Mouse (Mus musculus): ENCODE results near the gene Ttll1.
"Not testable (repeated sequence)": the region's sequence is repeated elsewhere in the genome, so short reads cannot be mapped to it uniquely, and the experiment has no call there.

The Ttll1 gene

DNA sequence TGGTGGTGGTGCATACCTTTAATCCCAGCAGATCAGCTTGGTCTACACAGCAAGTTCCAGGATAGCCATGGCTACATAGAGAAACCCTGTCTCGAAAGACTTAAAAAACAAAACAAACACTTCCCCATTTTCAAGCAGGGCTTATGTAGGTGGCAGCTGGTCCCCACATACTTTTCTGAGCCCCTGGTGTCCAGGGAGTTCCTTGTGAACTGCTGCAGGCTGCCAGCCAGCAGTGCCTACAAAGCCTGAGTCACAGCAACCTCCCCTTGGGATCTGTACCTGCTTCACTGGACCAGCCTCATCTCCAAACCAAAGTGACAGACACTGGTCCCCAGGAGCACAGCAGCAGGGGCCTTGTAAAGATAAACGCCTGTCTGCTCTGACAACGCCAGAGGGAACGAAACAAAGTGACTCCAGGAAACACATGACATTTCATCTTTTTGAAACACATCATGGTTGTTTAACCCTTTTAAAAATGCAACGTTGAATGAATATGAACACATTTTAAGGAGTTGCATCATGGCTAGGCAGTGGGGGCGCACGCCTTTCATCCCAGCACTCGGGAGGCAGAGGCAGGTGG is 28.0 kb downstream of the Ttll1 start:
- no peak for DNase-seq

GRCm38 (mm10) chr15:83481236-83481780 is 29.4 kb downstream of the Ttll1 start:
- DNase-seq: no peak

GRCm38 (mm10) chr15:83479818-83480217 is 30.9 kb downstream of the Ttll1 start:
- DNase-seq: no peak

DNA sequence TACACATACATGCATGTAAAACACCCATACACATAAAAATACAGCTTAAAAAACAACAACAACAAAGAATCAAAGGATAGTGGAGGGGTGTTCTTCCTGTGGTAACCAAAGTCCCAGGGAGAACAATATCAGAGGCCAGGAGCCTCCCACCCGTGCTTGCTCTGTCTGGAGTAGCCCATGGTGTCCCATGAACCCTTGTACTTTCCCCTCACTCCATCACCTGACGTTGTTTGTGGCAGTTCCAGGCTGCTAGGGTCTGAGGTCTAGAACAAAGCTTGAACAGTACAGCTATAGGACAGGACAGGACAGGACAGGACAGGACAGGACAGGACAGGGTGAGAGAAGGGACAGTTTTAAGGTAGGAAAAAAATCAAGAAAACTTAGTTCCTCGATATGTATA is 32.6 kb downstream of the Ttll1 start:
- no peak for DNase-seq

DNA sequence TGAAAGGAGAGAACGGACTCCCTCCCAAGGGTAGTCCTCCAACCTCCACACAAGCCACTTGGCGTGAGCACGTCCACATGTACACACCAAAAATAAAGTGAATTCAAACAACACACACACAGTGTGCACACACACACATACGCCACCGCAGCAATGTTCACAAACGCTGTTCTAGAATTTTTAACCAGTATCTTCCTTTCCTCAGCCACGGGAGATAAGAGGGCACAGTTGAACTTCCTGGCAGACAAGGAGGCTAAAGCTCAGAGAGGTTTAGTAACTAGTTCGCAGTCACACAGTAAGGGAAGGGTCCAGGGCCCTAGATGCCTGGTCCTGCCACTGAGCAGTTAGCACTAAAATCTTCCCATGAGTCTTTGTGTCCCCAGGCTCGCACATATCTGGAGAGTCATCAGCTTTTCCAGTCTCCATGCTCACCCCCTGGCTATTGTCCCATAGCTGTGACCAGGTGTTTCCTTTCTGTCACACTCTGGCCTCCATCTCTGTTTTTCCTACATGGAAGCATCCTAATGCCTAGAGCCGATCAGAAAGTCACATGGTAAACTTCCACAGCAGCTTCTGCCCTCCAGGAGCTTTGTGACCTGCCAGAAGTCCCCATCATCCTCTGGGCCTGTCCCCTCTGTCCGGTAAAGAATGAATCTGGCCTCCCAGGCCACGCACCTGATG is 34.0 kb downstream of the Ttll1 start:
- DNase-seq: peak; percentile 40

GRCm38 (mm10) chr15:83474466-83474836 is 36.2 kb downstream of the Ttll1 start:
- DNase-seq: peak; percentile 53

DNA sequence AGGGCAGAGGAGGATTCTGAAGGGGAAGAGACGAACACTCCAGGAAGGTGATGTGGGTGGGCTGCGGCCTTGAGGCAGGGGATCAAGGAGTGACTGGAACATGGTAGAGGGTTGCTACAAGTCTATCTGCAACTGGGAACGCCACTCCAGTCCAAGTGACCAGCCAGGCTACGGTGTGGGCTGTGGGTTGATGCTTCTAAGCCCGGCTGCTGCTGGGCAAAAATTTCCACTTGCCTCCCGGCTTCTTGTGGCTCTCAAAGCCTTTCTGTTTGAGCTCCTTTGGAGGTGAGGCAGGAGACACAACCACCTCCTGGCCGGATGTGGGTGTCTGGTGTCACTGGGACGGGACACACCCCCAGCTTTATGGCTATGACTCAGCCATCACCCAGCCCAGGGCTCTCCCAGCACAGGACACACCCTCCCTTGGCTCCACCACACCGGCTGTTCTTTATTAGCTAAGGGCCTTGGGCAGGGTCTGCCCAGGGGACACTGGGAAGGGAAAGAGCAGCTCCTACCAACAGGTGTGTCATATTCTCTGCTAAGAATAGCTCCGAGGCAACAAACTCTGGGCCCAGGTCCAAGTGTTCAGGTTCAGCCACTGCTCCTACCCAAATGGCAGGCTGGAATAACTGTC is 36.7 kb downstream of the Ttll1 start:
- peak; percentile 82 for DNase-seq

DNA sequence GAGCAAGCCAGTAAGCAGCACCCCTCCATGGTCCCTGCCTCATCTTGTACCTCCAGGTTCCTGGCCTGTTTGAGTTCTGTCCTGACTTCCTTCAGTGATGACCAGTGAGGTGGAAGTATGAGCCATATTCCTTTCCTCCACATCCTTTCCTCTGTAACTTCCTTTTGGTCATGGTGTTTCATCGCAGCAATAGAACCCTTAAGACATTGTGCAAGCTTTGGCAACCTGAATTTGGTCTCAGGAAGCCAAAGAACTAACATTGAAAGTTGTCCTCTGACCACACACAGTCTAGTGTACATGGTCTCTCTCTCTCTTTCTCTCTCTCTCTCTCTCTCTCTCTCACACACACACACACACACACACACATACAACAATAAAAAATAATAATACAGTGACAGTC is 37.4 kb downstream of the Ttll1 start:
- DNase-seq: no peak

GRCm38 (mm10) chr15:83471476-83471875 is 39.2 kb downstream of the Ttll1 start:
- DNase-seq: peak; percentile 63

DNA sequence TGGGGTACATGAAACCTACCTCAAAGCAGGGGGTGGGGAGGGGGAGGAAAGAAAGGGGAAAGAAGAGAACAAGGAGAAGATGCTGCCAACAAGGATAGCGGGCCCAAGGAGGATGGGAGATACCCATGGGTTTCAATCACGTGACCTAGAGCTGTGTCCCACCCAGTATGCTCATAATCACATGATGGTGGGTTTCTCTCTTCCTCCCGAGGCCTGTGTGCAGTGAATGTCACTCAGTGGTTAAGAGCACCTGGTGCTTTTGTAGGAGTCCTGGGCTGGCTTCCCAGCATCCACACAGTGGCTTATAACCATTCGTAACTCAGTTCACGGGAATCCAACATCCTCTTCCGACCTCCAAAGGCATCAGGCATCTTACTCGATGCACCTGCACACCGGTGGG is 40.2 kb downstream of the Ttll1 start:
- DNase-seq: no peak

DNA sequence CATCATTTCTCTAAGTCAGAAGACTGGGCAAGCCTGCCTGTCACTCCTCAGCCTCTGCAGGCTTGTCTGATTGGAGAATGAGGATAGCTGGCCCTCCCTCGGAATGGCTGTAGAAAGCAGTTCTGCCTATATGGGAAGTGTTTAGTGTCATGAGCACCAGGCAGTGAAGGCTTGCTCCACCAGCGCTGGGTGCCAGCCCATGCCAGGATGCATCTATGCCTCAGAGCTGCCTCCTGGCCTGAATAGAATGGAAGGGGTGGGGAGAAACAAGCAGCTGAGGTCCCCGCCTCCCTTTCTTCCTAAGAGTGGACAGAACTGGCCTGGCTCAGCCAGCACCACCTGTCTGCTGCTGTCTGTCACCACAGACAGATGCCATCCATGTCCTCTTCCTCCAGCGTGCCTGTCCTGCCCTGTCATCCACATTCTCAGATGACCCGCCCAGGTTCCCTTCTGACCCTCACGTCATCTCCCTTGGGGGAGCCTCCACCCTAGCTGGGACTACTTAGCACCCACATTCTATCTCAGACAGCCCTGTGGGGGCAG is 41.3 kb downstream of the Ttll1 start:
- DNase-seq: no peak

DNA sequence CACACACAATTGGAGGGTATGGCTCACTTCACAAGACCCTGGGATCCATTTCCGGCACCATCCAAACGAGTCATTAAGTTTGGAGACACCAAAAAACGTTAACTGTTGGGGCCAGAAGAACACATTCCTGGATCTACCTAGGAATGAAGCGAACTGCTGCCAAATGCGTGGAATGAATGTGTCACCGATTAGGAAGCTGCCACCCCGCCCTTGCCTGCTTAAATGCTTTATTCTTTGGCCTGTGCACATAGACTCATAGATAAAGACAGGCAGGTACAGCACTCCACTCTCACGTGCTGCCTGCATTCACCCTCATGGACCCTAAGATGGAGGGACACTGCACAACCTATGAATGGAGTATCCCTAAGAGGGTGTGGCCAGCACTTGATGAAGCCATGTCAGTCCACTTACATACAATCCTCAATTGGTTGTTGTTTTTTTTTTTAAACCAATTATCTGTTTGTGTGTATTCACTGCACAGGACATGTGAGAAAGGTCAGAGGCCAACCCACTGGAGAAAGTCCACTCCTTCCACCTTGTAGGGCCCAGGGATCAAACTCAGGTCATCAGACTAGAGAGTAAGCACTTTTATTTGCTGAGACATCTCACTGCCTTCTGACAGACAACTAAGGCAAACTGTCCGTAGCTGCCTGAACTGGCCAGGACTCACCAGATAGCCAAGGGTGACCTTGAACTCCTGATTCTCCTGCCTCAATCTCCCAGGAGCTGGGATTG is 43.3 kb downstream of the Ttll1 start:
- peak; percentile 44 for DNase-seq

GRCm38 (mm10) chr15:83466331-83466730 is 44.4 kb downstream of the Ttll1 start:
- no peak for DNase-seq

GRCm38 (mm10) chr15:83464905-83465650 is 45.6 kb downstream of the Ttll1 start:
- no peak for DNase-seq

GRCm38 (mm10) chr15:83464083-83464904 is 46.4 kb downstream of the Ttll1 start, which contains the start of gene Pacsin2:
TSS of gene Pacsin2 (minus strand) at chr15:83464606.
- DNase-seq: peak; percentile 100

DNA sequence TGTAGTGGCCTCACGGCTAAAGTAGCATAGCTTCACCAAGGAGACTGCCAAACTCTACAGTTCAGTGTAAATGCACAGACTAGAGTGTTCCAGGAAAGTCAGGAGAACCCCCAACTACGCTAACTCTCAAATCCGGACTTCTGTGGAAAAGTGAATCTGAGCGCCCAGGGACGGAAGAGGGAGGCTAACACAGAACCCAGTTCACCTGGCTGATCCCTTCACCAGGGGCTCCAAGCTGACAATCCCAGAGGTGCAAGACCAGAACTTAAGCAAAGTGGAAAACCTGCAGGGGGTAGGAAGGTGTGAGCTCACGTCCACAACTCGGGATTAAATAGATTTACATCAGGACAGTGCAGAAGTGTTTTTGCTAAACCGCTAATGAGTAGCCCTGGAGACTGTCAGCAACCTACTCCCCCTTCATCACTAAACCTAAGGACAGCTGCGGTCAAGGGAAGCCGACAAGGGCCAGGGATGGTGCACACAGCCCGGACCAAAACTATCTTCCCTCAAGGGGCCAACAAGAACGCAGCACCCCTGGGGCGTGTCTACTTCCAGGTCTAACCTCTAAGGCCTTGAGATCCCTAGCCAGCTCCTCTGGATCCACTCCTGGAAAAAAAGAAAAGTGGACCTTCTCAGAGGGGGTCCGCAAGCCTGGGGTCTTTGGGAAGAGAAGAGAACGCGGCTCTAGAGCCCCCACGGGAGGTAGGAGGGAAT is 47.2 kb downstream of the Ttll1 start:
- DNase-seq: no peak

- not testable (repeated sequence) for DNase-seq
These were observed 48.3 kb downstream of the Ttll1 start for GRCm38 (mm10) chr15:83462349-83462748.

GRCm38 (mm10) chr15:83460891-83461290 is 49.8 kb downstream of the Ttll1 start:
- no peak for DNase-seq

GRCm38 (mm10) chr15:83457541-83457940 is 53.2 kb downstream of the Ttll1 start:
- no peak for DNase-seq

GRCm38 (mm10) chr15:83455637-83456036 is 55.1 kb downstream of the Ttll1 start:
- peak; percentile 78 for DNase-seq

DNA sequence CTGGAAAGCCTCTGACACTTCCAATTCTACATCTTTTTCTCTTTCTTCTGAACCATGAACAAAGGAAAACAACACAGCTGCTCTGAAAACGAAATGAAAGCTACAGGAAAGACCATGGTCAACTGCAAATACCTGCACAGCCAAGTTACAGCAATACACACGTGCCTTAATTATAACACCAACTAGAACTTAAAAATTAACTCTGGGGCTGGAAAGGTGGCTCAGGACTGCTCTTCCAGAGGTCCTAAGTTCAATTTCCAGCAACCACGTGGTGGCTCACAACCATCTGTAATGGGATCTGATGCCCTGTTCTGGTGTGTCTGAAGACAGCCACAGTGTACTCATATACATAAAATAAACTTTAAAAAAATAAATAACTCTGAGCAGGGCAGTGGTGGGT is 55.7 kb downstream of the Ttll1 start:
- DNase-seq: no peak
